Comparison of ENCODE assay signal across 9 mouse cellular contexts in the genomic region with DNA sequence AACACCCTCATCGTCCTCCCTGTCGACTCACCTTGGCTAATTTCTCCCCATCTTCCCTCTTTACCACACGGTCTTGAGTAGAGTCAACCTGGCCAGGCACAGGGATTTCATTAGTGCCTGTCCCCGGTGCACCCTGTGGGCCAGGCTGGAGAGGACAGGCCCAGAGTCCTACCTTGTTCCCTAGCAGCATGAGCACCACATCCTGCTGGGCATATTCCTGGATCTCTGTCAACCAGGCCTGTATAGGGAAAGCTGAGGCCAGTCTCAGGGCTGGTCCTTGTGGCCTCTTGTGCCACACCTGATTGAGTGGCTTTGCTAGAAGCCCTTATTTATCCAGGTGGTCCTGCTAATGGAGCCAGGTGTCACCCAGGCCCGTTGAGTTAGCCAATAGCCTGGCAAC. TPM values are rescaled to one million over a fixed set of nuclear protein-coding genes. Genes with fewer than 3 reads are reported as not detected.
A peak's percentile ranks its signal among the peaks of the same experiment; 100 is the strongest.
DNase-seq lines count a peak whose midpoint lies in the region; ATAC-seq and TF ChIP-seq lines count a peak whose summit lies in the region.
"Had no signal": no experiment of that assay in that cellular context is flagged by ENCODE, and none has a peak within 500 bp of the region (broad histone marks: within the 10 kb centered on the region; RNA-seq: fewer than 3 reads in every experiment).

No protein-coding gene starts in this region.

- H3K27me3 ChIP-seq in kidney, postnatal 0 days (ENCODE audit: insufficient read depth, low read length) = no peaks in the 10 kb centered on the region
- H3K27me3 ChIP-seq in intestine, embryonic 14.5 days (replicated peaks; ENCODE audit: control insufficient read depth, insufficient read depth, low read length) = no peaks in the 10 kb centered on the region
- H3K27me3 ChIP-seq in midbrain, postnatal 0 days (ENCODE audit: insufficient read depth, low read length) = no peaks in the 10 kb centered on the region

- no peaks in the 10 kb centered on the region; the same call in 1 of the 2 replicates for H3K36me3 ChIP-seq in kidney, postnatal 0 days (ENCODE audit: insufficient read depth, low read length)
- peaks cover 28% of the 10 kb centered on the region for H3K36me3 ChIP-seq in intestine, embryonic 14.5 days (ENCODE audit: control insufficient read depth, insufficient read depth, low read length)
- peaks cover 5% of the 10 kb centered on the region for H3K36me3 ChIP-seq in midbrain, postnatal 0 days (ENCODE audit: insufficient read depth, low read length)

- peaks cover 21% of the 10 kb centered on the region for H3K4me1 ChIP-seq in kidney, postnatal 0 days (replicated peaks; ENCODE audit: insufficient read depth, low read length)
- H3K4me1 ChIP-seq in cortical plate, adult 2 months (ENCODE audit: control insufficient read depth, insufficient read depth, low read length) = peaks cover 12% of the 10 kb centered on the region
- H3K4me1 ChIP-seq in intestine, embryonic 14.5 days (replicated peaks; ENCODE audit: control insufficient read depth, insufficient read depth, low read length) = peaks cover 41% of the 10 kb centered on the region
- peaks cover 30% of the 10 kb centered on the region for H3K4me1 ChIP-seq in midbrain, postnatal 0 days (ENCODE audit: insufficient read depth, low read length)

- TF ChIP-seq CTCF in kidney, postnatal 0 days (IDR thresholded peaks at IDR 0.05; ENCODE audit: low read depth) = no peak
- TF ChIP-seq CTCF in cortical plate, adult 2 months (IDR thresholded peaks at IDR 0.05; ENCODE audit: extremely low read depth, insufficient read depth, low read length) = no peak
- TF ChIP-seq CTCF in midbrain, postnatal 0 days (IDR thresholded peaks at IDR 0.05) = no peak

- ATAC-seq in kidney, postnatal 0 days (replicated peaks; ENCODE audit: low FRiP score, low read depth) = no peak
- ATAC-seq in intestine, embryonic 14.5 days (replicated peaks; ENCODE audit: low FRiP score, low TSS enrichment, low read depth) = no peak
- no peak for ATAC-seq in midbrain, postnatal 0 days (ENCODE audit: low FRiP score)

- 27% methylated on average over 5 of the region's 5 CpGs for WGBS in kidney, postnatal 0 days
- WGBS in intestine, embryonic 14.5 days = 22% methylated on average over 5 of the region's 5 CpGs
- 27% methylated on average over 5 of the region's 5 CpGs for WGBS in midbrain, postnatal 0 days

- H3K4me2 ChIP-seq in kidney, postnatal 0 days (ENCODE audit: low read length) = peak overlapping the region; percentile 72
- peak overlapping the region; percentile 97 for H3K4me2 ChIP-seq in intestine, embryonic 14.5 days (ENCODE audit: low read length)
- peak overlapping the region; percentile 82 for H3K4me2 ChIP-seq in midbrain, postnatal 0 days (ENCODE audit: low read depth, low read length, poor library complexity, severe bottlenecking)

- no peaks in the 10 kb centered on the region for H3K9me3 ChIP-seq in kidney, postnatal 0 days (replicated peaks; ENCODE audit: low read length)
- no peaks in the 10 kb centered on the region for H3K9me3 ChIP-seq in intestine, embryonic 14.5 days (ENCODE audit: control insufficient read depth, low read length)
- no peaks in the 10 kb centered on the region for H3K9me3 ChIP-seq in midbrain, postnatal 0 days (ENCODE audit: low read length)

- no peak overlapping the region for H3K27ac ChIP-seq in kidney, postnatal 0 days
- H3K27ac ChIP-seq in cortical plate, adult 2 months (ENCODE audit: insufficient read depth, low read length) = no peak overlapping the region
- H3K27ac ChIP-seq in intestine, embryonic 14.5 days (ENCODE audit: low read depth) = peak overlapping the region; percentile 74
- no peak overlapping the region for H3K27ac ChIP-seq in midbrain, postnatal 0 days (ENCODE audit: low read depth, low read length)

- no peak for DNase-seq in kidney, postnatal 0 days (ENCODE audit: low spot score)
- no peak for DNase-seq in kidney, postnatal 36 days
- DNase-seq in intestine, embryonic 14.5 days (ENCODE audit: low spot score) = no peak
- DNase-seq in midbrain, postnatal 0 days (ENCODE audit: low spot score) = no peak
- no peak for DNase-seq in right cerebral cortex, postnatal 36 days (ENCODE audit: low spot score in 2 of 2)
- no peak for DNase-seq in kidney, adult 9 months
- no peak for DNase-seq in ovary, postnatal 10 days (ENCODE audit: low spot score)

- 0 out of 2 replicates have a peak overlapping the region, but pooled peaks have one; percentile 7 for H3K4me3 ChIP-seq in kidney, postnatal 0 days (replicated peaks; ENCODE audit: low read depth, low read length)
- peak overlapping the region; percentile 32; the same call in 1 of the 2 replicates for H3K4me3 ChIP-seq in cortical plate, adult 2 months (ENCODE audit: insufficient read depth, low read length)
- H3K4me3 ChIP-seq in intestine, embryonic 14.5 days (ENCODE audit: low read depth, low read length) = peak overlapping the region; percentile 87
- no peak overlapping the region for H3K4me3 ChIP-seq in midbrain, postnatal 0 days (ENCODE audit: low read depth, low read length)

- no peak for TF ChIP-seq POLR2A in cortical plate, adult 2 months (IDR thresholded peaks at IDR 0.05; ENCODE audit: extremely low read depth, insufficient read depth, low read length)

- H3K9ac ChIP-seq in kidney, postnatal 0 days (ENCODE audit: low read depth, low read length) = peak overlapping the region; percentile 72
- H3K9ac ChIP-seq in intestine, embryonic 14.5 days (ENCODE audit: low read length) = peak overlapping the region; percentile 93
- peak overlapping the region; percentile 67 for H3K9ac ChIP-seq in midbrain, postnatal 0 days (replicated peaks; ENCODE audit: low read length, poor library complexity, severe bottlenecking)

RNA-seq across cellular contexts. Expression of gene Traf7, which starts 2.1 kb away (rescaled TPM):
- polyA plus RNA-seq in kidney, postnatal 0 days (2015; fragmentation: Nextera tagmentation; extraction: Ambion mirVana) = 59.4 and 67.3 TPM in 2 replicates
- 176 and 187 TPM in 2 replicates for polyA plus RNA-seq in cortical plate, adult 2 months (2012; rRNA removed)
- 97.3 and 104 TPM in 2 replicates for polyA plus RNA-seq in intestine, embryonic 14.5 days (2014; fragmentation: Nextera tagmentation; extraction: Ambion mirVana)
- 175 and 179 TPM in 2 replicates for total RNA-seq in midbrain, postnatal 0 days (2014; rRNA removed)
- 71.4 and 73.6 TPM in 2 replicates for polyA plus RNA-seq in midbrain, postnatal 0 days (2015; fragmentation: Nextera tagmentation; extraction: Ambion mirVana)

RNA-seq across cellular contexts. Expression of gene Rab26, which starts 4.1 kb away (rescaled TPM):
- 3.5 and 3.7 TPM in 2 replicates for polyA plus RNA-seq in kidney, postnatal 0 days (2015; fragmentation: Nextera tagmentation; extraction: Ambion mirVana)
- 97.3 and 102 TPM in 2 replicates for polyA plus RNA-seq in cortical plate, adult 2 months (2012; rRNA removed)
- polyA plus RNA-seq in intestine, embryonic 14.5 days (2014; fragmentation: Nextera tagmentation; extraction: Ambion mirVana) = 2.6 and 5.7 TPM in 2 replicates
- 4.4 and 7.6 TPM in 2 replicates for total RNA-seq in midbrain, postnatal 0 days (2014; rRNA removed)
- polyA plus RNA-seq in midbrain, postnatal 0 days (2015; fragmentation: Nextera tagmentation; extraction: Ambion mirVana) = 15.5 and 17.7 TPM in 2 replicates
- total RNA-seq: neutrophil, adult 5-6 weeks had no signal

RNA-seq across cellular contexts. Expression of gene Pkd1, which starts 19.8 kb away (rescaled TPM):
- polyA plus RNA-seq in kidney, postnatal 0 days (2015; fragmentation: Nextera tagmentation; extraction: Ambion mirVana) = 10.6 and 17.7 TPM in 2 replicates
- 82.0 and 91.8 TPM in 2 replicates for polyA plus RNA-seq in cortical plate, adult 2 months (2012; rRNA removed)
- polyA plus RNA-seq in intestine, embryonic 14.5 days (2014; fragmentation: Nextera tagmentation; extraction: Ambion mirVana) = 26.8 and 28.4 TPM in 2 replicates
- 73.6 and 84.3 TPM in 2 replicates for total RNA-seq in midbrain, postnatal 0 days (2014; rRNA removed)
- polyA plus RNA-seq in midbrain, postnatal 0 days (2015; fragmentation: Nextera tagmentation; extraction: Ambion mirVana) = 13.6 and 14.5 TPM in 2 replicates

RNA-seq across cellular contexts. Expression of gene Caskin1, which starts 41.5 kb away (rescaled TPM):
- polyA plus RNA-seq in kidney, postnatal 0 days (2015; fragmentation: Nextera tagmentation; extraction: Ambion mirVana) = 0.82 and 1.1 TPM in 2 replicates
- polyA plus RNA-seq in cortical plate, adult 2 months (2012; rRNA removed) = 106 and 109 TPM in 2 replicates
- polyA plus RNA-seq in intestine, embryonic 14.5 days (2014; fragmentation: Nextera tagmentation; extraction: Ambion mirVana) = 2.1 and 2.8 TPM in 2 replicates
- 151 and 153 TPM in 2 replicates for total RNA-seq in midbrain, postnatal 0 days (2014; rRNA removed)
- polyA plus RNA-seq in midbrain, postnatal 0 days (2015; fragmentation: Nextera tagmentation; extraction: Ambion mirVana) = 43.9 and 47.5 TPM in 2 replicates
- total RNA-seq: neutrophil, adult 5-6 weeks had no signal

RNA-seq across cellular contexts. Expression of gene Mlst8, which starts 51.0 kb away (rescaled TPM):
- polyA plus RNA-seq in kidney, postnatal 0 days (2015; fragmentation: Nextera tagmentation; extraction: Ambion mirVana) = 24.1 and 24.2 TPM in 2 replicates
- 37.0 and 39.1 TPM in 2 replicates for polyA plus RNA-seq in cortical plate, adult 2 months (2012; rRNA removed)
- 32.3 and 32.7 TPM in 2 replicates for polyA plus RNA-seq in intestine, embryonic 14.5 days (2014; fragmentation: Nextera tagmentation; extraction: Ambion mirVana)
- total RNA-seq in midbrain, postnatal 0 days (2014; rRNA removed) = 51.8 and 60.8 TPM in 2 replicates
- polyA plus RNA-seq in midbrain, postnatal 0 days (2015; fragmentation: Nextera tagmentation; extraction: Ambion mirVana) = 28.4 and 29.5 TPM in 2 replicates
